Mouse (Mus musculus): ENCODE measurements around the gene Gm49387.

Gm49387 gene

GRCm38 (mm10) chr14:31519165-31519564 is 121.5 kb downstream of the Gm49387 start:
- DNase-seq, result no peak

- no peak for DNase-seq
Observed at GRCm38 (mm10) chr14:31515895-31516294, 124.8 kb downstream of the Gm49387 start.

- no peak for DNase-seq
Observed at GRCm38 (mm10) chr14:31510322-31510721, 130.4 kb downstream of the Gm49387 start.

GRCm38 (mm10) chr14:31509911-31510310 is 130.8 kb downstream of the Gm49387 start:
- DNase-seq, result no peak

- DNase-seq, result no peak
Observed at GRCm38 (mm10) chr14:31506456-31506855, 134.2 kb downstream of the Gm49387 start.

- no peak for DNase-seq
Observed at GRCm38 (mm10) chr14:31503406-31503805, 137.3 kb downstream of the Gm49387 start.
